In the genomic region with DNA sequence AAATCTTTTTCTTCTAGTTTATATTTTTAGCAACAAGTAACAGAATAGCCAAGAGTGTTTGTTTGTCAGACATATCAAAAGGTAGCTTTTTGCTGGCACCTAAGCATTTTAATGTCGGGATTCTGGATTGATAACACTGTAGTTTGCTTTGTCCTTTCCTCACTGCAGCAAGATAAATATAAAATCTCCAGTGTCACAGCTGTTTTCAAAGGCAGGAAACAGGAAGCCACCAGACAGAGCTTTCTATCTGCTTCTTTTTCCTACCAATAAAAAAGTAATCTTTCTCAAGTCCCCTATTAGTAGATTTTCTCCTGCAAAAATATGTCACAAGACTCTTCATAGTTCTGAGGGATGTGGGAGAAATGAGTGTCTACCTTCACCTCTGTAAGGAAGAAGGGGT, we compare ENCODE assay signal across 12 mouse cellular contexts.
"Had no signal": no experiment of that assay in that cellular context is flagged by ENCODE, and none has a peak within 500 bp of the region (broad histone marks: within the 10 kb centered on the region; RNA-seq: fewer than 3 reads in every experiment).

No protein-coding gene starts in this region.

- H3K9ac ChIP-seq: limb, embryonic 13.5 days; liver, embryonic 14.5 days; neural tube, embryonic 12.5 days had no signal

- H3K9me3 ChIP-seq: limb, embryonic 13.5 days; midbrain, embryonic 10.5 days; neural tube, embryonic 12.5 days had no signal

- H3K27ac ChIP-seq: layer of hippocampus, adult 2 months; limb, embryonic 13.5 days; liver, embryonic 14.5 days; midbrain, embryonic 10.5 days; neural tube, embryonic 12.5 days had no signal

- DNase-seq: kidney, adult 2 months; kidney, postnatal 4 days; left cerebral cortex, postnatal 4 days; lung, adult 18-20 months; lung, postnatal 36 days; midbrain, embryonic 14.5 days had no signal

- H3K4me2 ChIP-seq: limb, embryonic 13.5 days; neural tube, embryonic 12.5 days had no signal

- H3K4me1 ChIP-seq: midbrain, embryonic 10.5 days; neural tube, embryonic 12.5 days had no signal

- H3K27me3 ChIP-seq: limb, embryonic 13.5 days; neural tube, embryonic 12.5 days had no signal

- H3K4me3 ChIP-seq: layer of hippocampus, adult 2 months; limb, embryonic 13.5 days; midbrain, embryonic 10.5 days; myocyte; neural tube, embryonic 12.5 days had no signal

- H3K36me3 ChIP-seq: limb, embryonic 13.5 days; midbrain, embryonic 10.5 days; neural tube, embryonic 12.5 days had no signal
